Mouse (Mus musculus): ENCODE measurements around the gene Tes3-ps.

- no peak for TF ChIP-seq CTCF (conservative IDR thresholded peaks at IDR 0.05; ENCODE audit: insufficient read depth, insufficient read length, low read depth, low read length)
- TF ChIP-seq POLR2A (IDR thresholded peaks at IDR 0.05; ENCODE audit: low read depth, low read length) = no peak
These were observed 13.1 kb upstream of the Tes3-ps start for GRCm38 (mm10) chr13:49480057-49480456.

All from kidney, adult 2 months (tissue).